Mouse (Mus musculus): ENCODE results near the gene Zdhhc1.

DNA sequence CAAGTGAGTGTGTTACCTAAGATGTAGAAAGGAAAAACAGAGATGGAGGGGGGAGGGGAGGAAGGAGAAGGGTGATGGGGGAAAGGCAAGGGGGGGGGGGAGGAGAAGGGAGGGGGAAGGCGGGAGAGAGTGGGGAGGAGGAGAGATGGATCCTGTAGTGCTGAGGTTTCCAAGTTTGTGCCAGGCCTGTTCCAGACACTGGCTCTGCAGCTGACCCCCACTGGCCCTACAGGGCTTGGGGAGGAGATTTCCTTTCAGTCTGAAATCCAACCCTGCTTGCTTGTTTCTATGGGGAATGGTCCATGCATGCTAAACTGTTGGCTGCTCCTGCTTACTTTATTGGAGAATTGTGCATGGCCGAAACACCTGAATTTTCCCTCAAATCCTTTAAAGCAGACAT is 12.1 kb upstream of the Zdhhc1 start:
- TF ChIP-seq CTCF (IDR thresholded peaks at IDR 0.05) (no peak), POLR2A (IDR thresholded peaks at IDR 0.05; ENCODE audit: insufficient read depth, low read depth, low read length) (no peak)
